Comparison of ENCODE assay signal across 8 mouse cellular contexts in genomic region chr2:29707731-29708130, GRCm38 (mm10). TPM values are rescaled to one million over a fixed set of nuclear protein-coding genes. Genes with fewer than 3 reads are reported as not detected.
DNase-seq lines count a peak whose midpoint lies in the region; ATAC-seq lines count a peak whose summit lies in the region.

No protein-coding gene starts in this region.

- no peaks in the 10 kb centered on the region for H3K9me3 ChIP-seq in kidney, embryonic 14.5 days (ENCODE audit: control insufficient read depth, low read length)
- no peaks in the 10 kb centered on the region for H3K9me3 ChIP-seq in midbrain, embryonic 11.5 days (ENCODE audit: control insufficient read depth, low read length)

- no peak for ATAC-seq in kidney, embryonic 14.5 days (ENCODE audit: low FRiP score, low TSS enrichment)
- ATAC-seq in midbrain, embryonic 11.5 days (ENCODE audit: low FRiP score), result no peak

- WGBS in kidney, embryonic 14.5 days, result 92% methylated on average over 4 of the region's 4 CpGs
- WGBS in midbrain, embryonic 11.5 days, result 86% methylated on average over 4 of the region's 4 CpGs

- H3K9ac ChIP-seq in kidney, embryonic 14.5 days (ENCODE audit: low read depth, low read length), result no peak overlapping the region
- H3K9ac ChIP-seq in midbrain, embryonic 11.5 days (ENCODE audit: low read length), result no peak overlapping the region

- peak; percentile 26 for DNase-seq in kidney, postnatal 14 days
- DNase-seq in CD4-positive helper T cell, adult 2 months (ENCODE audit: low read depth, low spot score), result peak; percentile 36
- peak; percentile 47 for DNase-seq in adrenal gland, postnatal 25 days
- DNase-seq in kidney, postnatal 4 days, result peak; percentile 55 to 56
- DNase-seq in frontal cortex, adult 2 months (ENCODE audit: extremely low spot score in 1 of 2, low spot score in 1 of 2), result no peak
- DNase-seq in left cerebral cortex, adult 11 months (ENCODE audit: low spot score), result no peak
- DNase-seq in midbrain, embryonic 11.5 days (ENCODE audit: low spot score, missing footprints), result no peak

- H3K4me2 ChIP-seq in kidney, embryonic 14.5 days (replicated peaks; ENCODE audit: low read depth, low read length), result no peak overlapping the region
- no peak overlapping the region for H3K4me2 ChIP-seq in midbrain, embryonic 11.5 days

- no peaks in the 10 kb centered on the region for H3K4me1 ChIP-seq in kidney, embryonic 14.5 days (ENCODE audit: control insufficient read depth, insufficient read depth, low read length)
- H3K4me1 ChIP-seq in midbrain, embryonic 11.5 days (ENCODE audit: control insufficient read depth, insufficient read depth, low read length), result no peaks in the 10 kb centered on the region

- H3K27ac ChIP-seq in kidney, embryonic 14.5 days (ENCODE audit: low read depth, low read length), result no peak overlapping the region
- H3K27ac ChIP-seq in midbrain, embryonic 11.5 days (ENCODE audit: low read depth, low read length), result no peak overlapping the region

- H3K4me3 ChIP-seq in kidney, embryonic 14.5 days (ENCODE audit: low read length), result no peak overlapping the region
- no peak overlapping the region for H3K4me3 ChIP-seq in midbrain, embryonic 11.5 days (ENCODE audit: low read depth, low read length)

- no peaks in the 10 kb centered on the region for H3K27me3 ChIP-seq in kidney, embryonic 14.5 days (ENCODE audit: control insufficient read depth, insufficient read depth, low read length)
- no peaks in the 10 kb centered on the region for H3K27me3 ChIP-seq in midbrain, embryonic 11.5 days (ENCODE audit: control insufficient read depth, insufficient read depth, low read length)

- peaks cover 49% of the 10 kb centered on the region for H3K36me3 ChIP-seq in kidney, embryonic 14.5 days (ENCODE audit: control insufficient read depth, insufficient read depth, low read length)
- peaks cover 25% of the 10 kb centered on the region for H3K36me3 ChIP-seq in midbrain, embryonic 11.5 days (ENCODE audit: control insufficient read depth, insufficient read depth, low read length)

RNA-seq across cellular contexts. Expression of gene Gm13420, which starts 43.8 kb away (rescaled TPM):
- polyA plus RNA-seq in kidney, embryonic 14.5 days (2014; fragmentation: Nextera tagmentation; extraction: Ambion mirVana), result 0.84 and 1.5 TPM in 2 replicates
- total RNA-seq in adrenal gland, postnatal 25 days (2021), result not detected in 2 replicates
- polyA plus RNA-seq in frontal cortex, adult 2 months (2012; rRNA removed), result 0.32 and 0.38 TPM in 2 replicates
- polyA plus RNA-seq in midbrain, embryonic 11.5 days (2014; fragmentation: Nextera tagmentation; extraction: Ambion mirVana), result not detected in 2 replicates

RNA-seq across cellular contexts. Expression of gene Gm13547, which starts 51.4 kb away (rescaled TPM):
- polyA plus RNA-seq in kidney, embryonic 14.5 days (2014; fragmentation: Nextera tagmentation; extraction: Ambion mirVana), result 0.41 and 1.0 TPM in 2 replicates
- not detected in 2 replicates for total RNA-seq in adrenal gland, postnatal 25 days (2021)
- not detected in 2 replicates for polyA plus RNA-seq in frontal cortex, adult 2 months (2012; rRNA removed)
- not detected in 2 replicates for polyA plus RNA-seq in midbrain, embryonic 11.5 days (2014; fragmentation: Nextera tagmentation; extraction: Ambion mirVana)

Comparison
In these comparisons a context has a peak if more than half of its experiments do, and no peak if none do; other contexts are left out.
1. DNase-seq: peak in kidney, postnatal 14 days (single experiment), CD4-positive helper T cell, adult 2 months (single experiment), adrenal gland, postnatal 25 days (single experiment) and kidney, postnatal 4 days (2 of 2); none in frontal cortex, adult 2 months (0 of 2), left cerebral cortex, adult 11 months (single experiment) and midbrain, embryonic 11.5 days (single experiment).